Mouse (Mus musculus): ENCODE measurements around the gene B3gnt6.

GRCm38 (mm10) chr7:98160041-98160740 lies 39.1 kb downstream of the B3gnt6 start:
- TF ChIP-seq POLR2A (IDR thresholded peaks at IDR 0.05; ENCODE audit: control insufficient read depth, extremely low read depth, insufficient read depth, low read length, poor library complexity) (no peak), CTCF (IDR thresholded peaks at IDR 0.05; ENCODE audit: borderline replicate concordance, control insufficient read depth, extremely low read depth, insufficient read depth, low read length, poor library complexity) (no peak)
